Mouse (Mus musculus) liver, embryonic 14.5 days (tissue): ENCODE measurements around the gene Gjb1. TPM values are rescaled to one million over a fixed set of nuclear protein-coding genes. Genes with fewer than 3 reads are reported as not detected.
"Not testable (repeated sequence)": the region's sequence is repeated elsewhere in the genome, so short reads cannot be mapped to it uniquely, and the experiment has no call there.

Experiments used
- ATAC-seq: fragments of 200-750 bp; cut with Nextera tagmentation; 2 replicates; pipeline ENCODE4 v1.8.0; 2017; ENCODE audit warnings: moderate number of reproducible peaks, mild to moderate bottlenecking, moderate library complexity; ENCODE audit not compliant: insufficient read depth
- DNase-seq, 3 experiments: peaks; one replicate each; pipeline ENCODE4 v3.0.0-alpha.2; 2012 to 2013; ENCODE audit warnings: low read depth in 3 of 3, low spot score in 3 of 3
- H3K27ac ChIP-seq: fragments of 300-500 bp; sonication (generic); 2 replicates; pipeline ENCODE4 v1.5.1; 2014; ENCODE audit warnings: moderate library complexity, mild to moderate bottlenecking, control low read depth, inconsistent platforms
- H3K27me3 ChIP-seq: fragments of 300-500 bp; sonication (generic); 2 replicates; pipeline ENCODE4 v1.6.1; 2014; ENCODE audit warnings: mild to moderate bottlenecking, low read length, moderate library complexity; ENCODE audit not compliant: control insufficient read depth, insufficient read depth
- H3K36me3 ChIP-seq: fragments of 300-500 bp; sonication (generic); replicated peaks from 2 replicates; pipeline ENCODE4 v1.6.1; 2014; ENCODE audit warnings: low read depth; ENCODE audit not compliant: control insufficient read depth, insufficient read depth
- H3K4me1 ChIP-seq, 2 experiments: fragments of 200-500 bp in 1 of 2; fragments of 300-500 bp in 1 of 2; sonication (generic) in 1 of 2; replicated peaks; 2 replicates each; pipeline ENCODE4 v1.6.1; 2012 to 2014; ENCODE audit warnings: antibody characterized with exemption in 1 of 2, inconsistent platforms in 1 of 2, low read length in 1 of 2; ENCODE audit not compliant: control insufficient read depth in 2 of 2, insufficient read depth in 2 of 2
- H3K4me2 ChIP-seq: fragments of 300-500 bp; sonication (generic); 2 replicates; pipeline ENCODE4 v1.6.1; 2014; ENCODE audit warnings: low read depth, mild to moderate bottlenecking, control low read depth, moderate library complexity
- H3K4me3 ChIP-seq, 2 experiments: fragments of 200-500 bp in 1 of 2; fragments of 300-500 bp in 1 of 2; sonication (generic) in 1 of 2; 2 replicates each; pipeline ENCODE4 v1.5.1; 2012 to 2014; ENCODE audit warnings: low read depth in 2 of 2, low read length in 2 of 2, mild to moderate bottlenecking in 2 of 2, control low read depth in 1 of 2, inconsistent platforms in 1 of 2, moderate library complexity in 1 of 2; ENCODE audit not compliant: insufficient read depth in 1 of 2
- H3K9ac ChIP-seq: fragments of 300-500 bp; sonication (generic); replicated peaks from 2 replicates; pipeline ENCODE4 v1.6.1; 2014; ENCODE audit warnings: mild to moderate bottlenecking, control low read depth, moderate library complexity
- H3K9me3 ChIP-seq: fragments of 300-500 bp; sonication (generic); 2 replicates; pipeline ENCODE4 v1.6.1; 2016; ENCODE audit warnings: low read length, mixed read lengths; ENCODE audit not compliant: control insufficient read depth
- CTCF ChIP-seq: IDR thresholded peaks from 2 replicates; pipeline ENCODE4 v1.5.1; 2016; ENCODE audit warnings: antibody characterized with exemption, low read depth, control low read depth
- EP300 ChIP-seq: IDR thresholded peaks from 2 replicates; pipeline ENCODE4 v1.6.1; 2016; ENCODE audit warnings: antibody characterized with exemption, low read depth
- WGBS: fragments of 180-500 bp; shearing (Covaris S2); extraction: QIAGEN DNeasy Blood & Tissue Kit; methylation state at CpG from one replicate; pipeline ENCODE4 v1.1.7; 2014; ENCODE audit not compliant: insufficient replicate concordance; 5-methylcytosine and 5-hydroxymethylcytosine counted together
- polyA plus RNA-seq, 2 experiments: library from polyadenylated mRNA; depleted of rRNA in 1 of 2; stranded (reverse) in 1 of 2; unstranded in 1 of 2; fragments of >200 nt; fragmentation: Nextera tagmentation in 1 of 2; extraction: Ambion mirVana in 1 of 2; gene quantifications; 2 replicates each; pipeline versions ENCODE4 v1.2.1 to v1.2.3; 2012 to 2014

Gene Gjb1
- polyA plus RNA-seq, 2 experiments: 42.1 to 52.5 TPM

- Histone ChIP-seq H3K27ac (no peak overlapping the region), H3K27me3 (no peaks in the 10 kb centered on the region), H3K9ac (no peak overlapping the region), H3K4me1 (peaks cover 0 to 7% of the 10 kb centered on the region in 2 experiments; a peak in 2 of 4 replicates), H3K4me2 (no peak overlapping the region), H3K9me3 (no peaks in the 10 kb centered on the region), H3K4me3 (no peak overlapping the region), H3K36me3 (no peaks in the 10 kb centered on the region)
- DNase-seq (no peak), ATAC-seq (no peak)
- 70% methylated on average over 5 of the region's 5 CpGs for WGBS
- TF ChIP-seq EP300: no peak
- peak; percentile 84 for TF ChIP-seq CTCF
These were observed 41.6 kb upstream of the Gjb1 start for GRCm38 (mm10) chrX:101334606-101335005.

DNA sequence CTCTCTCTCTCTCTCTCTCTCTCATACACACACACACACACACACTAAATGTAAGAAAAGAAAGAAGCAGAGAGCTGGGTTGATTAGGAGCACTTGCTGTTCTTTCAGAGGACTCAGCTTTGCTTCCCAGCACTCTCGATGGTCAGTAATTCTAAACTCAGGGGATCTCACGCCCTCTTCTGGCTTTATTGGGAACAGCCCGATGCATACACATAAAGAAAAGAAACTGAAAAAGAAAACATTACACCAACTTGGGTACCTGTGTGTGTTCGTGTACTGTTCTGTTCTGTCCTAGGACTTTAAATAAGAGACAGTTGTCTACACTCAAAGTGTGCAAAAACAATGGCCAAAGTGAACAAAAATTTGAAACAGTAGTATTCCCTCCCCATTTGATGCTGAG, 37.5 kb upstream of the Gjb1 start:
- DNase-seq: no peak
- H3K36me3 ChIP-seq: no peaks in the 10 kb centered on the region
- H3K4me1 ChIP-seq: no peaks in the 10 kb centered on the region
- no peak for ATAC-seq
- H3K9me3 ChIP-seq: no peaks in the 10 kb centered on the region
- H3K4me3 ChIP-seq: no peak overlapping the region
- H3K27ac ChIP-seq: no peak overlapping the region
- no peak overlapping the region for H3K4me2 ChIP-seq
- TF ChIP-seq EP300 (no peak), CTCF (peak; percentile 16; the same call in 1 of the 2 replicates)
- no peaks in the 10 kb centered on the region for H3K27me3 ChIP-seq
- WGBS: 43% methylated on average over 4 of the region's 4 CpGs
- no peak overlapping the region for H3K9ac ChIP-seq

- H3K4me3 ChIP-seq, ATAC-seq, H3K4me1 ChIP-seq, H3K36me3 ChIP-seq, H3K9ac ChIP-seq, H3K9me3 ChIP-seq, H3K27ac ChIP-seq, DNase-seq, H3K4me2 ChIP-seq, H3K27me3 ChIP-seq: not testable (repeated sequence)
- WGBS: 40% methylated on average over 2 of the region's 2 CpGs
These were observed 33.3 kb upstream of the Gjb1 start for GRCm38 (mm10) chrX:101342837-101343236.

- no peak overlapping the region for H3K4me3 ChIP-seq
- H3K27ac ChIP-seq: no peak overlapping the region
- ATAC-seq (no peak), DNase-seq (no peak)
- no peaks in the 10 kb centered on the region for H3K36me3 ChIP-seq
- H3K4me2 ChIP-seq: no peak overlapping the region
- WGBS: 39% methylated on average over 2 of the region's 2 CpGs
- H3K9me3 ChIP-seq: no peaks in the 10 kb centered on the region
- TF ChIP-seq CTCF (no peak), EP300 (no peak)
- no peaks in the 10 kb centered on the region for H3K27me3 ChIP-seq
- no peaks in the 10 kb centered on the region for H3K4me1 ChIP-seq
- H3K9ac ChIP-seq: no peak overlapping the region
These were observed 30.7 kb upstream of the Gjb1 start for GRCm38 (mm10) chrX:101345456-101345855.

- Histone ChIP-seq H3K4me1 (peaks cover 0 to 2% of the 10 kb centered on the region in 2 experiments; a peak in 2 of 4 replicates), H3K36me3 (no peaks in the 10 kb centered on the region), H3K9ac (no peak overlapping the region), H3K27me3 (no peaks in the 10 kb centered on the region), H3K9me3 (no peaks in the 10 kb centered on the region), H3K27ac (no peak overlapping the region), H3K4me3 (no peak overlapping the region), H3K4me2 (no peak overlapping the region)
- DNase-seq (no peak), ATAC-seq (no peak)
- 17% methylated on average over 4 of the region's 4 CpGs for WGBS
- TF ChIP-seq CTCF (no peak), EP300 (no peak)
These were observed 29.7 kb upstream of the Gjb1 start for GRCm38 (mm10) chrX:101346475-101346874.
